In genomic region chr19:5297903-5298800, GRCm38 (mm10) we compare ENCODE assay signal across 9 mouse cellular contexts. TPM values are rescaled to one million over a fixed set of nuclear protein-coding genes. Genes with fewer than 3 reads are reported as not detected.
DNase-seq lines count a peak whose midpoint lies in the region; ATAC-seq and TF ChIP-seq lines count a peak whose summit lies in the region.
"Had no signal": no experiment of that assay in that cellular context is flagged by ENCODE, and none has a peak within 500 bp of the region (broad histone marks: within the 10 kb centered on the region; RNA-seq: fewer than 3 reads in every experiment).

TSS of gene Gal3st3 (plus strand) at chr19:5298331.

- peak within 1 kb of the TSS; percentile 66 for H3K9ac ChIP-seq in kidney, embryonic 15.5 days
- H3K9ac ChIP-seq in heart, postnatal 0 days (replicated peaks; ENCODE audit: low read depth, low read length), result peak within 1 kb of the TSS; percentile 56

- no peaks in the 10 kb centered on the region for H3K9me3 ChIP-seq in kidney, embryonic 15.5 days (replicated peaks)
- no peaks in the 10 kb centered on the region for H3K9me3 ChIP-seq in heart, postnatal 0 days (replicated peaks; ENCODE audit: control insufficient read depth, low read length)
- no peaks in the 10 kb centered on the region for H3K9me3 ChIP-seq in limb, embryonic 10.5 days (replicated peaks)

- peaks cover 11% of the 10 kb centered on the region; the same call in 1 of the 2 replicates for H3K27me3 ChIP-seq in kidney, embryonic 15.5 days
- H3K27me3 ChIP-seq in heart, postnatal 0 days (ENCODE audit: control insufficient read depth, insufficient read depth, low read length), result no peaks in the 10 kb centered on the region
- H3K27me3 ChIP-seq in limb, embryonic 10.5 days (ENCODE audit: low read depth, poor library complexity, severe bottlenecking), result peaks cover 12% of the 10 kb centered on the region; the same call in 1 of the 2 replicates

- peaks cover 12% of the 10 kb centered on the region for H3K36me3 ChIP-seq in kidney, embryonic 15.5 days
- H3K36me3 ChIP-seq in heart, postnatal 0 days (replicated peaks; ENCODE audit: control insufficient read depth, insufficient read depth, low read length), result peaks cover 8% of the 10 kb centered on the region
- peaks cover 10% of the 10 kb centered on the region for H3K36me3 ChIP-seq in limb, embryonic 10.5 days

- no peak for DNase-seq in kidney, adult 9 months
- peak; percentile 56 to 59 for DNase-seq in cerebellum, postnatal 36 days
- no peak for DNase-seq in heart, postnatal 0 days (ENCODE audit: low spot score)
- DNase-seq in limb, embryonic 10.5 days (ENCODE audit: low spot score), result peak; percentile 77
- peak; percentile 65 for DNase-seq in retina, embryonic 14.5 days (ENCODE audit: low spot score)
- no peak for DNase-seq in adrenal gland, adult 8-10 months
- no peak for DNase-seq in T-cell, adult 2 months (ENCODE audit: low spot score)

- peak within 1 kb of the TSS; percentile 51 for H3K4me3 ChIP-seq in kidney, embryonic 15.5 days (replicated peaks)
- H3K4me3 ChIP-seq in heart, postnatal 0 days (ENCODE audit: low read depth, low read length), result peak within 1 kb of the TSS; percentile 41
- H3K4me3 ChIP-seq in limb, embryonic 10.5 days, result peak within 1 kb of the TSS; percentile 64

- H3K4me1 ChIP-seq in kidney, embryonic 15.5 days, result peaks cover 45% of the 10 kb centered on the region
- peaks cover 30% of the 10 kb centered on the region for H3K4me1 ChIP-seq in heart, postnatal 0 days (ENCODE audit: control insufficient read depth, insufficient read depth)
- H3K4me1 ChIP-seq in limb, embryonic 10.5 days, result peaks cover 35% of the 10 kb centered on the region

- no peak for TF ChIP-seq EP300 in heart, postnatal 0 days (IDR thresholded peaks at IDR 0.05; ENCODE audit: low read depth)

- no peak for TF ChIP-seq CTCF in heart, postnatal 0 days (IDR thresholded peaks at IDR 0.05; ENCODE audit: low read depth)

- H3K27ac ChIP-seq in kidney, embryonic 15.5 days, result peak within 1 kb of the TSS; percentile 56; the same call in 1 of the 2 replicates
- no peak within 1 kb of the TSS for H3K27ac ChIP-seq in heart, postnatal 0 days (ENCODE audit: low read depth)
- peak within 1 kb of the TSS; percentile 85 for H3K27ac ChIP-seq in limb, embryonic 10.5 days

- 7% methylated on average over 32 of the region's 32 CpGs for WGBS in kidney, embryonic 15.5 days
- 9% methylated on average over 31 of the region's 32 CpGs for WGBS in heart, postnatal 0 days
- 8% methylated on average over 32 of the region's 32 CpGs for WGBS in limb, embryonic 10.5 days

- peak within 1 kb of the TSS; percentile 84 for H3K4me2 ChIP-seq in kidney, embryonic 15.5 days
- peak within 1 kb of the TSS; percentile 80 for H3K4me2 ChIP-seq in heart, postnatal 0 days (ENCODE audit: low read depth, low read length)

- ATAC-seq in kidney, embryonic 15.5 days (replicated peaks; ENCODE audit: low FRiP score), result no peak
- no peak for ATAC-seq in heart, postnatal 0 days (ENCODE audit: insufficient read depth, low read depth)

RNA-seq across cellular contexts. Expression of gene Gal3st3, which starts in this region (rescaled TPM):
- 3.8 and 3.9 TPM in 2 replicates for polyA plus RNA-seq in kidney, embryonic 15.5 days (2015; fragmentation: Nextera tagmentation; extraction: Ambion mirVana)
- 4.0 and 13.3 TPM in 2 replicates for total RNA-seq in heart, postnatal 0 days (2014; rRNA removed; ENCODE audit: low replicate concordance)
- 5.1 and 6.8 TPM in 2 replicates for polyA plus RNA-seq in heart, postnatal 0 days (2015; fragmentation: Nextera tagmentation; extraction: Ambion mirVana)
- polyA plus RNA-seq in limb, embryonic 10.5 days (2016; fragmentation: Nextera tagmentation; extraction: Ambion mirVana), result 5.0 and 8.4 TPM in 2 replicates
- total RNA-seq in adrenal gland, adult 8-10 months (2022), result under 1 TPM; 0.09 to 0.62 (median 0.30) TPM
- total RNA-seq: CH12.LX had no signal

Comparison
In these comparisons a context has a peak if more than half of its experiments do, and no peak if none do; other contexts are left out.
1. DNase-seq: peak in cerebellum, postnatal 36 days (2 of 2), limb, embryonic 10.5 days (single experiment) and retina, embryonic 14.5 days (single experiment); none in kidney, adult 9 months (single experiment), heart, postnatal 0 days (single experiment), adrenal gland, adult 8-10 months (single experiment) and T-cell, adult 2 months (single experiment).
2. Peak in every context shown above with its lines, with median percentiles within 50 percentile points of each other: H3K4me3 ChIP-seq.